Mouse (Mus musculus) small intestine, adult 2 months (tissue): ENCODE measurements at regions not wholly inside any gene's neighbourhood (a gene's known extent, or its start where the extent isn't known, plus 50 kb on each side); places are given as distances from the start of the nearest gene placed in this dataset.

Source experiments
- CTCF ChIP-seq: fragments of 200-500 bp; IDR thresholded peaks from 2 replicates; pipeline ENCODE4 v1.5.1; 2012; ENCODE audit warnings: low read depth, mild to moderate bottlenecking, control low read depth, inconsistent platforms, low read length, moderate library complexity, mixed read lengths; ENCODE audit not compliant: insufficient replicate concordance, insufficient read length; ENCODE audit errors: extremely low read depth
- POLR2A ChIP-seq: fragments of 200-500 bp; IDR thresholded peaks from 2 replicates; pipeline ENCODE4 v1.6.1; 2012; ENCODE audit warnings: low read depth, mild to moderate bottlenecking, control low read depth, inconsistent platforms, low read length, moderate library complexity

DNA sequence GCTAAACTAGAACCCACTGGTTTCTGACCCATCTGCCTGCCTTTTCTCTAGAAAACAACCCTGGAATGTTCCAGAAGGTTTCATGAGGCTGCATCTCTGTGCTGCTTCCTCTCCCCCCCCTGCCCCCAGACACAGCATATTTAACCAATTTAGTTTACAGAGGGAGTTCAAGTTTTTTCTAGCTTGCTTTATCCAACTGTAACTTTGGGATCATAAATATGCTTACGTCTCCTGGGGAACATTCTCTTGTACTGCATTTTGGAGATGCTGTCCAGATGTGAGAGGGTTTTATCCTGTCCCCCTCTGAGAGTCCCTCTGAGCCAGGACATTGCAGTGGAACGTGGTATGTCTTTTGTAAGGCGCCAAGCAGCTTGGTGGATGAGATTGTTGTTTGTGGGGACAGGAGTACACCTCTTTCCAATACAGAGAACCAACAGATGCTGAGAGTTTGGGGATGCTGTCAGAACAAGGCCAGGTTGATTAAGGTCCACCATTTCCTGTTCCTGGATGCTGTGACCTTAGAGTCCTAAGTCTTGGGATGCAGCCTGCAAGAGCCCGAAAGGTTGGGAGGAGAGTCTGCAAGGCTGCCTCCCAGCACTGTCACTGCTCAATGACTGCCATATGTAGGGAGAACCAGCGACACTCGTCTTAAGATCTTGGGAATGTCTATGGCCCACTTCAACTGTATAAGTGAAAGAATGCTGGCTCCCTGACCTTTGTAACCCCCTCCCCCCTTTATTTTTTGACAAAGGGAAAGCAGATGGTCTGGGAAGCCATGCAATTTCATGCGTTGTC lies 51.4 kb upstream of the Tut7 start:
- TF ChIP-seq POLR2A, result no peak
- TF ChIP-seq CTCF, result no peak
